Mouse (Mus musculus): Measurements from ENCODE around the gene Pik3r1. TPM values are rescaled to one million over a fixed set of nuclear protein-coding genes. Genes with fewer than 3 reads are reported as not detected.
A peak's percentile ranks its signal among the peaks of the same experiment; 100 is the strongest.

Gene Pik3r1
- polyA plus RNA-seq, 1 experiment from 2014 or later, result 53.0 TPM

GRCm38 (mm10) chr13:101712720-101713428 is 55.1 kb downstream of the Pik3r1 start:
- WGBS, result 68% methylated on average over 9 of the region's 9 CpGs
- ATAC-seq (ENCODE audit: insufficient read depth, low FRiP score), result no peak
- H3K27me3 ChIP-seq (ENCODE audit: control insufficient read depth, insufficient read depth, low read length), result no peaks in the 10 kb centered on the region

GRCm38 (mm10) chr13:101712099-101712498 is 55.9 kb downstream of the Pik3r1 start:
- no peaks in the 10 kb centered on the region for H3K27me3 ChIP-seq (ENCODE audit: control insufficient read depth, insufficient read depth, low read length)
- H3K27ac ChIP-seq (ENCODE audit: low read length), result peak overlapping the region; percentile 18; the same call in 1 of the 2 replicates
- H3K4me3 ChIP-seq (replicated peaks; ENCODE audit: low read length), result no peak overlapping the region
- peaks cover 7% of the 10 kb centered on the region; the same call in 1 of the 2 replicates for H3K4me1 ChIP-seq (ENCODE audit: control insufficient read depth, insufficient read depth, low read length)
- no peak overlapping the region for H3K4me2 ChIP-seq (ENCODE audit: low read depth, low read length)
- peaks cover 10% of the 10 kb centered on the region; the same call in 1 of the 2 replicates for H3K36me3 ChIP-seq (ENCODE audit: control insufficient read depth, insufficient read depth, low read length)
- no peak overlapping the region for H3K9ac ChIP-seq (ENCODE audit: low read length)
- WGBS, result 78% methylated on average over 9 of the region's 9 CpGs
- ATAC-seq (ENCODE audit: insufficient read depth, low FRiP score), result no peak
- no peaks in the 10 kb centered on the region for H3K9me3 ChIP-seq (replicated peaks; ENCODE audit: control insufficient read depth, low read length)

More at GRCm38 (mm10) chr13:101712720-101713428, 55.1 kb downstream of the Pik3r1 start:
- no peak overlapping the region for H3K4me3 ChIP-seq (replicated peaks; ENCODE audit: low read length)
- H3K9ac ChIP-seq (ENCODE audit: low read length), result no peak overlapping the region
- H3K27ac ChIP-seq (ENCODE audit: low read length), result peak overlapping the region; percentile 55
- H3K36me3 ChIP-seq (ENCODE audit: control insufficient read depth, insufficient read depth, low read length), result peaks cover 10% of the 10 kb centered on the region; the same call in 1 of the 2 replicates
- H3K9me3 ChIP-seq (replicated peaks; ENCODE audit: control insufficient read depth, low read length), result no peaks in the 10 kb centered on the region
- H3K4me1 ChIP-seq (ENCODE audit: control insufficient read depth, insufficient read depth, low read length), result peaks cover 9% of the 10 kb centered on the region; the same call in 1 of the 2 replicates
- H3K4me2 ChIP-seq (ENCODE audit: low read depth, low read length), result no peak overlapping the region

- no peak for ATAC-seq (ENCODE audit: insufficient read depth, low FRiP score)
- H3K4me1 ChIP-seq (ENCODE audit: control insufficient read depth, insufficient read depth, low read length), result peaks cover 7% of the 10 kb centered on the region; the same call in 1 of the 2 replicates
- H3K4me3 ChIP-seq (replicated peaks; ENCODE audit: low read length), result no peak overlapping the region
- no peaks in the 10 kb centered on the region for H3K9me3 ChIP-seq (replicated peaks; ENCODE audit: control insufficient read depth, low read length)
- H3K4me2 ChIP-seq (ENCODE audit: low read depth, low read length), result no peak overlapping the region
- H3K27me3 ChIP-seq (ENCODE audit: control insufficient read depth, insufficient read depth, low read length), result no peaks in the 10 kb centered on the region
- H3K9ac ChIP-seq (ENCODE audit: low read length), result no peak overlapping the region
- no peak overlapping the region for H3K27ac ChIP-seq (ENCODE audit: low read length)
- WGBS, result 95% methylated on average over 2 of the region's 2 CpGs
- peaks cover 10% of the 10 kb centered on the region; the same call in 1 of the 2 replicates for H3K36me3 ChIP-seq (ENCODE audit: control insufficient read depth, insufficient read depth, low read length)
Observed at GRCm38 (mm10) chr13:101711301-101711700, 56.7 kb downstream of the Pik3r1 start.

GRCm38 (mm10) chr13:101709788-101710187 is 58.2 kb downstream of the Pik3r1 start:
- ATAC-seq (ENCODE audit: insufficient read depth, low FRiP score), result no peak
- Histone ChIP-seq H3K4me2 (ENCODE audit: low read depth, low read length) (no peak overlapping the region), H3K9me3 (replicated peaks; ENCODE audit: control insufficient read depth, low read length) (no peaks in the 10 kb centered on the region), H3K4me1 (ENCODE audit: control insufficient read depth, insufficient read depth, low read length) (peaks cover 7% of the 10 kb centered on the region; the same call in 1 of the 2 replicates), H3K27ac (ENCODE audit: low read length) (no peak overlapping the region), H3K27me3 (ENCODE audit: control insufficient read depth, insufficient read depth, low read length) (no peaks in the 10 kb centered on the region), H3K36me3 (ENCODE audit: control insufficient read depth, insufficient read depth, low read length) (peaks cover 10% of the 10 kb centered on the region; the same call in 1 of the 2 replicates), H3K9ac (ENCODE audit: low read length) (no peak overlapping the region), H3K4me3 (replicated peaks; ENCODE audit: low read length) (no peak overlapping the region)
- 84% methylated on average over 3 of the region's 3 CpGs for WGBS

GRCm38 (mm10) chr13:101707226-101707625 is 60.8 kb downstream of the Pik3r1 start:
- H3K27ac ChIP-seq (ENCODE audit: low read length), result no peak overlapping the region
- no peak overlapping the region for H3K4me2 ChIP-seq (ENCODE audit: low read depth, low read length)
- H3K9me3 ChIP-seq (replicated peaks; ENCODE audit: control insufficient read depth, low read length), result no peaks in the 10 kb centered on the region
- H3K9ac ChIP-seq (ENCODE audit: low read length), result no peak overlapping the region
- peaks cover 4% of the 10 kb centered on the region; the same call in 1 of the 2 replicates for H3K4me1 ChIP-seq (ENCODE audit: control insufficient read depth, insufficient read depth, low read length)
- peaks cover 20% of the 10 kb centered on the region; the same call in 1 of the 2 replicates for H3K36me3 ChIP-seq (ENCODE audit: control insufficient read depth, insufficient read depth, low read length)
- no peaks in the 10 kb centered on the region for H3K27me3 ChIP-seq (ENCODE audit: control insufficient read depth, insufficient read depth, low read length)
- H3K4me3 ChIP-seq (replicated peaks; ENCODE audit: low read length), result no peak overlapping the region
- WGBS, result 89% methylated on average over 9 of the region's 9 CpGs
- no peak for ATAC-seq (ENCODE audit: insufficient read depth, low FRiP score)

- H3K27me3 ChIP-seq (ENCODE audit: control insufficient read depth, insufficient read depth, low read length), result no peaks in the 10 kb centered on the region
- H3K4me1 ChIP-seq (ENCODE audit: control insufficient read depth, insufficient read depth, low read length), result no peaks in the 10 kb centered on the region
- WGBS, result 87% methylated on average over 7 of the region's 7 CpGs
- H3K4me3 ChIP-seq (replicated peaks; ENCODE audit: low read length), result no peak overlapping the region
- no peak overlapping the region for H3K9ac ChIP-seq (ENCODE audit: low read length)
- no peak overlapping the region for H3K4me2 ChIP-seq (ENCODE audit: low read depth, low read length)
- H3K27ac ChIP-seq (ENCODE audit: low read length), result no peak overlapping the region
- H3K9me3 ChIP-seq (replicated peaks; ENCODE audit: control insufficient read depth, low read length), result no peaks in the 10 kb centered on the region
- H3K36me3 ChIP-seq (ENCODE audit: control insufficient read depth, insufficient read depth, low read length), result peaks cover 21% of the 10 kb centered on the region; the same call in 1 of the 2 replicates
- no peak for ATAC-seq (ENCODE audit: insufficient read depth, low FRiP score)
Observed at GRCm38 (mm10) chr13:101706426-101706825, 61.6 kb downstream of the Pik3r1 start.

- WGBS, result 86% methylated on average over 14 of the region's 14 CpGs
- no peak overlapping the region for H3K4me3 ChIP-seq (replicated peaks; ENCODE audit: low read length)
- no peaks in the 10 kb centered on the region for H3K27me3 ChIP-seq (ENCODE audit: control insufficient read depth, insufficient read depth, low read length)
- peaks cover 18% of the 10 kb centered on the region for H3K4me1 ChIP-seq (ENCODE audit: control insufficient read depth, insufficient read depth, low read length)
- no peak overlapping the region for H3K27ac ChIP-seq (ENCODE audit: low read length)
- no peak overlapping the region for H3K4me2 ChIP-seq (ENCODE audit: low read depth, low read length)
- peaks cover 14% of the 10 kb centered on the region for H3K36me3 ChIP-seq (ENCODE audit: control insufficient read depth, insufficient read depth, low read length)
- no peak overlapping the region for H3K9ac ChIP-seq (ENCODE audit: low read length)
- H3K9me3 ChIP-seq (replicated peaks; ENCODE audit: control insufficient read depth, low read length), result no peaks in the 10 kb centered on the region
- no peak for ATAC-seq (ENCODE audit: insufficient read depth, low FRiP score)
Observed at GRCm38 (mm10) chr13:101702096-101702775, 65.8 kb downstream of the Pik3r1 start.

- Histone ChIP-seq H3K4me3 (replicated peaks; ENCODE audit: low read length) (no peak overlapping the region), H3K27me3 (ENCODE audit: control insufficient read depth, insufficient read depth, low read length) (no peaks in the 10 kb centered on the region), H3K4me1 (ENCODE audit: control insufficient read depth, insufficient read depth, low read length) (peaks cover 24% of the 10 kb centered on the region), H3K9me3 (replicated peaks; ENCODE audit: control insufficient read depth, low read length) (no peaks in the 10 kb centered on the region), H3K9ac (ENCODE audit: low read length) (no peak overlapping the region), H3K4me2 (ENCODE audit: low read depth, low read length) (no peak overlapping the region), H3K36me3 (ENCODE audit: control insufficient read depth, insufficient read depth, low read length) (peaks cover 14% of the 10 kb centered on the region), H3K27ac (ENCODE audit: low read length) (no peak overlapping the region)
- no peak for ATAC-seq (ENCODE audit: insufficient read depth, low FRiP score)
- 87% methylated on average over 8 of the region's 8 CpGs for WGBS
Observed at GRCm38 (mm10) chr13:101701632-101702031, 66.4 kb downstream of the Pik3r1 start.

- WGBS, result 76% methylated on average over 5 of the region's 5 CpGs
Observed at GRCm38 (mm10) chr13:101699742-101700141, 68.3 kb downstream of the Pik3r1 start.

More at GRCm38 (mm10) chr13:101699742-101700141, 68.3 kb downstream of the Pik3r1 start:
- no peak overlapping the region for H3K9ac ChIP-seq (ENCODE audit: low read length)
- ATAC-seq (ENCODE audit: insufficient read depth, low FRiP score), result no peak
- H3K4me1 ChIP-seq (ENCODE audit: control insufficient read depth, insufficient read depth, low read length), result peaks cover 35% of the 10 kb centered on the region
- no peaks in the 10 kb centered on the region for H3K27me3 ChIP-seq (ENCODE audit: control insufficient read depth, insufficient read depth, low read length)
- H3K9me3 ChIP-seq (replicated peaks; ENCODE audit: control insufficient read depth, low read length), result no peaks in the 10 kb centered on the region
- H3K4me3 ChIP-seq (replicated peaks; ENCODE audit: low read length), result no peak overlapping the region
- H3K36me3 ChIP-seq (ENCODE audit: control insufficient read depth, insufficient read depth, low read length), result peaks cover 14% of the 10 kb centered on the region
- peak overlapping the region; percentile 3; the same call in 1 of the 2 replicates for H3K27ac ChIP-seq (ENCODE audit: low read length)
- H3K4me2 ChIP-seq (ENCODE audit: low read depth, low read length), result no peak overlapping the region

All from stomach, embryonic 16.5 days (tissue).